Mouse (Mus musculus): Measurements from ENCODE around the gene Wnk2. TPM values are rescaled to one million over a fixed set of nuclear protein-coding genes. Genes with fewer than 3 reads are reported as not detected.

Wnk2 gene
- 1.3 and 1.6 TPM in 2 replicates for polyA plus RNA-seq (2016; fragmentation: Nextera tagmentation; extraction: Ambion mirVana)

DNA sequence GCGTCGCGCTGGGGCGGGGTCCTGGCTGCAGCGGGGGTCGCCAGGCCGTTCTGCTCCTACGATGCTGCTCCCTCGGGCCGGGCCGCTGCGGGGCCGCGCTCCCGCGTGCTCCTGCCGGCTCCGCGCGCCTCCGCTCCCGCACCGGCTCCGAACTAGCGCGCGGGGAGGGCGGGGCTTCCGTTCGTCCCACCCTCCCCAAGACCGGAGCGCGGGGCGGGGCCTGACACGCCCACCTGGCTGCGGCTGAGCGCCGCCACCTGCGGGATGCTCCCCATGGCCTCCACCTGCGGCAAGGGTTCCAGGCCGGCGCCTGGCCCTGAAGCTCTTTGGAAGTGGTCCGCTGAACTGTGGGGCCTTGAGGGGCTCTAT is at the start of gene Wnk2:
Gene Wnk2 (minus strand): TSS at position 157 of the 369 bp plus-strand sequence.
- ATAC-seq (ENCODE audit: insufficient number of reproducible peaks, insufficient read depth, low FRiP score, low TSS enrichment, low read depth), result peak; percentile 7; the same call in 1 of the 2 replicates
- Histone ChIP-seq H3K9ac (replicated peaks) (peak within 1 kb of the TSS; percentile 70), H3K27ac (no peak within 1 kb of the TSS), H3K4me1 (replicated peaks) (peaks cover 25% of the 10 kb centered on the region), H3K36me3 (no peaks in the 10 kb centered on the region), H3K4me2 (peak within 1 kb of the TSS; percentile 98), H3K9me3 (no peaks in the 10 kb centered on the region), H3K27me3 (peaks cover 82% of the 10 kb centered on the region), H3K4me3 (replicated peaks) (peak within 1 kb of the TSS; percentile 72)
- WGBS, result 0% methylated on average over 15 of the region's 43 CpGs

- Histone ChIP-seq H3K9ac (replicated peaks) (no peak overlapping the region), H3K9me3 (no peaks in the 10 kb centered on the region), H3K27me3 (no peaks in the 10 kb centered on the region), H3K4me1 (replicated peaks) (peaks cover 6% of the 10 kb centered on the region), H3K4me3 (replicated peaks) (no peak overlapping the region), H3K27ac (no peak overlapping the region), H3K4me2 (no peak overlapping the region), H3K36me3 (peaks cover 14% of the 10 kb centered on the region; the same call in 1 of the 2 replicates)
- 74% methylated on average over 6 of the region's 6 CpGs for WGBS
- no peak for ATAC-seq (ENCODE audit: insufficient number of reproducible peaks, insufficient read depth, low FRiP score, low TSS enrichment, low read depth)
Observed at GRCm38 (mm10) chr13:49196766-49197165, 49.0 kb upstream of the Wnk2 start.

DNA sequence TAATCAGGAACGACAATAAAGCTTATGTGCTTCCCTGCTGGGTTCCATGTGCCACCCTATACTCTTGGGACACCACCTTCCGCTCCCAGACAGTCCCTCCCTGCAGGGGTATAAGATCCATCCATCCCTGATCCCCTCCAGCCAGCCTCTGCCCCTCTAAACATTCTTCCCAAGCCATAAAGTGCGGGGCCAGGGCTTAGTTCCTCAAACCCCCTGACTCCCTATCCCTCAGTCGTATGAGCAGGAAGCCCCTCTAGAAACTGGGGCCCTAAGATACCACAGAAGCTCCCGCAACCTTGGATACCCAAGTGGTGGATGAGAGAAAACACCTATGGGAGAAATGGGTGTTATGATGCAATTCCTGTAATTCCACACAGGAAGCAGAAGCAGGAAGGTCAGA is 48.4 kb upstream of the Wnk2 start:
- WGBS, result 77% methylated on average over 5 of the region's 5 CpGs
- no peaks in the 10 kb centered on the region for H3K27me3 ChIP-seq
- H3K4me2 ChIP-seq, result no peak overlapping the region

DNA sequence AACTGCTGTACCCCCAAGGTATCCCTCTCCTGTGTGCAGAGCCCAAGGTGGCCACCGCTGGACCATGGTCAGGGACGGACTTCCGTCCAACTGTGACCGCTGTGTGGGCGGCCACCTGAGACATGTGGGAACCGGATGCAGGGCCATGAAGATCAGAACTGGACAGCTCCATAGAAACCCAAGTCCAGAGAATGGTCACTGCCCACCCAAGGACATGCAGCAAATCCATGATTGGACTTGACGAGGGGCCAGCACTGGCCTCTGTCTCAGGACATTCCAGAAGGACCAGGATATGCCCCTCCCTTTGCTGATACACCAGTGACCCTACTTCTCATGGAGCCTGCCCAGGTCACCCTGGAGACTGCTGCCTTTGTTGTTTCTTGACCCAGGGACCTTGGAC is 47.8 kb upstream of the Wnk2 start:
- H3K4me3 ChIP-seq (replicated peaks), result no peak overlapping the region
- no peak for ATAC-seq (ENCODE audit: insufficient number of reproducible peaks, insufficient read depth, low FRiP score, low TSS enrichment, low read depth)
- H3K36me3 ChIP-seq, result peaks cover 14% of the 10 kb centered on the region; the same call in 1 of the 2 replicates
- H3K4me2 ChIP-seq, result no peak overlapping the region
- 94% methylated on average over 7 of the region's 7 CpGs for WGBS
- peaks cover 16% of the 10 kb centered on the region for H3K4me1 ChIP-seq (replicated peaks)
- no peak overlapping the region for H3K9ac ChIP-seq (replicated peaks)
- H3K9me3 ChIP-seq, result no peaks in the 10 kb centered on the region
- no peak overlapping the region for H3K27ac ChIP-seq
- H3K27me3 ChIP-seq, result no peaks in the 10 kb centered on the region

More for the DNA sequence above, 48.4 kb upstream of the Wnk2 start:
- no peaks in the 10 kb centered on the region for H3K9me3 ChIP-seq
- H3K4me3 ChIP-seq (replicated peaks), result no peak overlapping the region
- H3K27ac ChIP-seq, result no peak overlapping the region
- H3K4me1 ChIP-seq (replicated peaks), result peaks cover 12% of the 10 kb centered on the region
- H3K9ac ChIP-seq (replicated peaks), result no peak overlapping the region
- H3K36me3 ChIP-seq, result peaks cover 14% of the 10 kb centered on the region; the same call in 1 of the 2 replicates
- no peak for ATAC-seq (ENCODE audit: insufficient number of reproducible peaks, insufficient read depth, low FRiP score, low TSS enrichment, low read depth)

GRCm38 (mm10) chr13:49194811-49195210 is 47.0 kb upstream of the Wnk2 start:
- H3K9me3 ChIP-seq, result no peaks in the 10 kb centered on the region

DNA sequence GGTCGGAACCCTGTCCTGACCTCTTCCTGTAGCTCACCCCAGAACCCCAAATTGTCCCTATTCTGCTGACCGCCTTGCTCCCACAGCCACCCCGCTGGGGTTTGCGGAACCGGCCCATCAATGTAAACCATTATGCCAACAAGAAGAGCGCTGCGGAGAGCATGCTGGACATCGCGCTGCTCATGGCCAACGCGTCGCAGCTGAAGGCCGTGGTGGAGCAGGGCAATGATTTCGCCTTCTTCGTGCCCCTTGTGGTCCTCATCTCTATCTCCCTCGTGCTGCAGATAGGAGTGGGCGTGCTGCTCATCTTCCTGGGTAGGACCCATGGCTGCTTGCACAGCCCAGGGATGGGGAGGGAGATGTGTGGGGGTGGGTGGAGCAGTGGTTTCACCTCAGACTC is 45.8 kb upstream of the Wnk2 start:
- no peak for ATAC-seq (ENCODE audit: insufficient number of reproducible peaks, insufficient read depth, low FRiP score, low TSS enrichment, low read depth)
- Histone ChIP-seq H3K4me3 (replicated peaks) (no peak overlapping the region), H3K9me3 (no peaks in the 10 kb centered on the region), H3K27ac (no peak overlapping the region), H3K4me2 (no peak overlapping the region), H3K36me3 (peaks cover 14% of the 10 kb centered on the region; the same call in 1 of the 2 replicates), H3K9ac (replicated peaks) (no peak overlapping the region), H3K4me1 (replicated peaks) (peaks cover 28% of the 10 kb centered on the region), H3K27me3 (no peaks in the 10 kb centered on the region)
- WGBS, result 94% methylated on average over 17 of the region's 17 CpGs

More at GRCm38 (mm10) chr13:49194811-49195210, 47.0 kb upstream of the Wnk2 start:
- ATAC-seq (ENCODE audit: insufficient number of reproducible peaks, insufficient read depth, low FRiP score, low TSS enrichment, low read depth), result no peak
- Histone ChIP-seq H3K4me2 (no peak overlapping the region), H3K36me3 (peaks cover 14% of the 10 kb centered on the region; the same call in 1 of the 2 replicates), H3K27ac (no peak overlapping the region), H3K9ac (replicated peaks) (no peak overlapping the region), H3K4me3 (replicated peaks) (no peak overlapping the region), H3K27me3 (no peaks in the 10 kb centered on the region), H3K4me1 (replicated peaks) (peaks cover 16% of the 10 kb centered on the region)
- WGBS, result 93% methylated on average over 13 of the region's 13 CpGs

DNA sequence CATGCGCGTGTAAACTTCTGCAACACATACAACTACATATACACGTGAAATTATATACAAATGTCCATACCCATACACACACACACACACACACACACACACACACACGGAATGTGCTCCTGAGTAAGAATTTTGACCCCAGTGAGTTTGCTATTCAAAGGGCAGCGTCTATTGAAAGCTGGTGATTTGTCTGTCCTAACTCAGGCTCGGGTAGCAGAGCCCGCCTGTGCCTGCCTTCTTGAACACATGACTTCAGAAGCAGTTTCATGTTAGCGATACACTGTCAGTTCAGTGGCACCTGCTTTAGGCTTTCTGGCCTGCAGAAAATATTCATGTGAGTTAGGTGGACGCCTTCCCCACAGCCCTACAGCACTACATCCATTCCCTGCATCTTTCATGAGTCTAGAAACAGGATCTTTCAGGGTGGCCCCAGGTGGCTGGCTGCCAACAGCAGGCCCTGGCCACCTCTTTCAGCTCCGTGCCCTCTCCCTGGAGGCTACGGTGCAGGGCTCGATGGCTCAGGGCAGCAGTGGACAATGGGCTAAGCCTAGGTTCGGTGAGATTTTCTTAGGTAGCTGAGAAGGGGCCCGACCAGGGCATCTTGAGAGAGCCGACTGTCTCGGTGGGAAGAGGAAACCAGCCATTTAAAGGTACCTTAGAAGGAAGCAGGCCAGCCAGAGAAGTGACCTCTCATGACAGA is 44.5 kb upstream of the Wnk2 start:
- Histone ChIP-seq H3K27ac (0 out of 2 replicates have a peak overlapping the region, but pooled peaks have one; percentile 29), H3K9me3 (no peaks in the 10 kb centered on the region), H3K27me3 (0 out of 2 replicates have a peak, but pooled peaks cover 8% of the 10 kb centered on the region), H3K4me3 (replicated peaks) (no peak overlapping the region), H3K4me1 (replicated peaks) (peaks cover 40% of the 10 kb centered on the region), H3K4me2 (no peak overlapping the region), H3K9ac (replicated peaks) (0 out of 2 replicates have a peak overlapping the region, but pooled peaks have one; percentile 2), H3K36me3 (peaks cover 14% of the 10 kb centered on the region; the same call in 1 of the 2 replicates)
- no peak for ATAC-seq (ENCODE audit: insufficient number of reproducible peaks, insufficient read depth, low FRiP score, low TSS enrichment, low read depth)
- WGBS, result 79% methylated on average over 16 of the region's 16 CpGs

DNA sequence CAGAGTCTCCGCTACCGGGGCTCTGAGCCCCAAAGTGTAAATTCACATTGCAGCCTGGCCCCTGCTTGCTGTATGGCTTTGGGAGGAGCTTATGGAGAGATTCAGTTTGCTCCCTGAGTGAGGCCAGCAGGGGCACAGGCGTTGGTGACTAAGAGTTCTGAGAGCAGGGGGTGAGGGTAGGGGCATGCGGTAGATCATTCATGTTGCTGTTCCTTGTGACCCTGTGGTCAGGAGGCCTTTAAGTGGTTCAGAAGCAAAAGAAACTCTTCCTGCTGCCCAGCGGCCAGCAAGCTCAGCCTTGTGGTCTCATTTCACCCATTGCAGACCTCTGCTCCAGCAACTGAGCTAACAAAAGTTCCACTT is 43.8 kb upstream of the Wnk2 start:
- Histone ChIP-seq H3K9ac (replicated peaks) (no peak overlapping the region), H3K27me3 (0 out of 2 replicates have a peak, but pooled peaks cover 8% of the 10 kb centered on the region), H3K4me1 (replicated peaks) (peaks cover 45% of the 10 kb centered on the region), H3K4me3 (replicated peaks) (no peak overlapping the region), H3K36me3 (peaks cover 14% of the 10 kb centered on the region; the same call in 1 of the 2 replicates), H3K9me3 (no peaks in the 10 kb centered on the region), H3K27ac (no peak overlapping the region), H3K4me2 (no peak overlapping the region)
- no peak for ATAC-seq (ENCODE audit: insufficient number of reproducible peaks, insufficient read depth, low FRiP score, low TSS enrichment, low read depth)
- WGBS, result 53% methylated on average over 5 of the region's 5 CpGs

DNA sequence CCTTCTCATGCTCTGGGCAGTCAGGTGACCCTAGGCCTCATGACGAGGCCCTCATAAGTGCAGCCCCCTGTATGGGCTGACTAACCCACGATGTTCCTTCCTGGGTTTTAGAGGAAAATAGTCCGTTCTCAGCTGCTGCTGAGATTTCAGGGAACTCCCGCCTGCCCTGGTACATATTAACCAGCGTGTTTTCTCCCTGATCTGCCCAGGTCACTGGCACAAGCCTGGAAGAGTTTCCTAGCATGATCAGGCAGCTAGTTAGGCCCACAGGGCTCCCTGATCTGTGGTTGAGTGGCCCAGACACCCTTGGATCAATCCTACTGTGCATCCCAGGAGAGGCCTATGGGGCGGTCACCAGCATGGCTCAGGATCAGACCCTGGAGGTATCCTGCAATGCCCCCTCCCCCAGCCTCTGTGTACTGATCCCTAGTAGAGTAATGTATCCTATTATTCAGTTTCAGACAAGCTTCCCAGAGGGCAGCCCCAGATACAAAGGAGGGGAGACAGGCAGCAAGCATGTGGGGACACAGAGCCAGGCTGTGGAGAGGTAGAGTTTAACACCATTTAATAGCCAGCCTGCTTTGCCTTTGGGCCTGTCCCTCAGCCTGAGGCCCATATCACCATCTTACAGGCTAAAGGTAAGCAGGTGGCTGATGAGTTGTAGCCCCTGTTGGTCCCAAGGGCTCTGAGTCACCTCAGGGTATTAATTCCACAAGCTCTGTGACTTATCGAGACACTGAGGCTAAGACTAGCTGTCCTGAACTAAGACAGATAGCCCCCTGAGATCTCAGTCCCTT is 43.3 kb upstream of the Wnk2 start:
- no peak for ATAC-seq (ENCODE audit: insufficient number of reproducible peaks, insufficient read depth, low FRiP score, low TSS enrichment, low read depth)
- H3K4me3 ChIP-seq (replicated peaks), result no peak overlapping the region
- H3K4me2 ChIP-seq, result no peak overlapping the region
- H3K9me3 ChIP-seq, result no peaks in the 10 kb centered on the region
- H3K36me3 ChIP-seq, result peaks cover 11% of the 10 kb centered on the region; the same call in 1 of the 2 replicates
- H3K27me3 ChIP-seq, result 0 out of 2 replicates have a peak, but pooled peaks cover 8% of the 10 kb centered on the region
- no peak overlapping the region for H3K27ac ChIP-seq
- no peak overlapping the region for H3K9ac ChIP-seq (replicated peaks)
- H3K4me1 ChIP-seq (replicated peaks), result peaks cover 46% of the 10 kb centered on the region
- WGBS, result 73% methylated on average over 7 of the region's 7 CpGs

DNA sequence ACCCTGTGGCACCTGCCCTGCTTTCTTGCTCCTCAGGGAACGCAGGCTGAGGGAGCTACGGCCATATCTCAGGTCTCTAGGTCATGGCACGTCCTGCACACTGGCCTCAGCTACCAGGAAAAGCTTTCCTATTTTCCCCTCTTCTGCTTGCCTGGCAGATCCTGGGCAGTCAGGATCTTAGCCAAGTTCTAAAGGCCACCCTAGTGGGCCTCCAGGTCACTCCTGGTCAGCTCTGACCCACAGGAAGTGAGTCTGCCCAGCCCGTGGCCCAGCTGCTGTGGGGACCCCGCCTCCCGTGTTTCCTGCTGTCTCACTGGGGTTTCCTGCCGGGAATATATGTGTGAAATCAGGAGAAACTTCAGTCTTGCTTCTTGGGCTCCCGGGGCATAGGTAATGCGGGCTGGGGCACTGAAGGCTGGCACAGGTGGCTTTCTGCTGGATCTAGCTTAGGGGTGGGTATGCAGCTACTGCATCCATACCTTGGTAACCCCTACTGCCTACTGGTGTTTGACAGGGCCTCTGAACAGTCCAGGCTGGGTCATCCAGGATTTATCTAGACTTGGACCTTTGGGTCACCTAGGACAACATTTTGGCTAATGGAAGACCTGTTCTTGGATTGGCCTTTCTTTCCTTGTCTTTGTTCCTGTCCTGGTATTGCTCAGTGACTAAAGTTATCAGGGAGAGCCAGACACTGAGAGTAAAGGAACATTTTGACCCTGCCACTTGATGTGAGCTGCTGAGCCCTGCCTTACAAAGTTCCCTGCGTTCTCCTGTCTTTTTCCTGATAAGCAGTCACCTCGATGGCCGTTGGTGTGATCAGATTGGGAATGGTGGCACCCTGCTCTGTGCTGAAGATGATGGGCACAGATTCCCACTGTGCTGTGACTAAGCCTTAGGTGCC is 42.4 kb upstream of the Wnk2 start:
- no peak overlapping the region for H3K9ac ChIP-seq (replicated peaks)
- no peak overlapping the region for H3K4me3 ChIP-seq (replicated peaks)
- peaks cover 46% of the 10 kb centered on the region for H3K4me1 ChIP-seq (replicated peaks)
- no peaks in the 10 kb centered on the region for H3K9me3 ChIP-seq
- 70% methylated on average over 12 of the region's 12 CpGs for WGBS
- no peak overlapping the region for H3K27ac ChIP-seq
- 0 out of 2 replicates have a peak, but pooled peaks cover 8% of the 10 kb centered on the region for H3K27me3 ChIP-seq
- peaks cover 4% of the 10 kb centered on the region; the same call in 1 of the 2 replicates for H3K36me3 ChIP-seq
- no peak for ATAC-seq (ENCODE audit: insufficient number of reproducible peaks, insufficient read depth, low FRiP score, low TSS enrichment, low read depth)
- no peak overlapping the region for H3K4me2 ChIP-seq

Data from limb, embryonic 12.5 days (tissue).